Mouse (Mus musculus): Measurements from ENCODE around the gene Tbcc.

GRCm38 (mm10) chr17:46854096-46854495 lies 36.4 kb upstream of the Tbcc start:
- TF ChIP-seq GATA1 (IDR thresholded peaks at IDR 0.05; ENCODE audit: borderline replicate concordance, low read length) (no peak), CTCF (IDR thresholded peaks at IDR 0.05; ENCODE audit: low read depth, low read length) (no peak), TAL1 (conservative IDR thresholded peaks at IDR 0.05; ENCODE audit: low read depth, low read length) (no peak)
